Mouse (Mus musculus) hindbrain, embryonic 11.5 days (tissue): Measurements from ENCODE around the gene Alb. TPM values are rescaled to one million over a fixed set of nuclear protein-coding genes. Genes with fewer than 3 reads are reported as not detected.
A peak's percentile ranks its signal among the peaks of the same experiment; 100 is the strongest.

ENCODE experiments used
- ATAC-seq: fragments of 200-750 bp; cut with Nextera tagmentation; 2 replicates; pipeline ENCODE4 v1.8.0; 2017; ENCODE audit warnings: mild to moderate bottlenecking, moderate TSS enrichment, moderate library complexity; ENCODE audit not compliant: low FRiP score
- DNase-seq: peaks from one replicate; pipeline ENCODE4 v3.0.0-alpha.2; 2015; ENCODE audit warnings: low spot score
- H3K27ac ChIP-seq: fragments of 300-500 bp; sonication (generic); 2 replicates; pipeline ENCODE4 v1.5.1; 2014; ENCODE audit warnings: mild to moderate bottlenecking, low read depth, low read length
- H3K27me3 ChIP-seq: fragments of 300-500 bp; sonication (generic); 2 replicates; pipeline ENCODE4 v1.6.1; 2014; ENCODE audit warnings: mild to moderate bottlenecking, low read length, moderate library complexity, mixed read lengths; ENCODE audit not compliant: control insufficient read depth, insufficient read depth
- H3K36me3 ChIP-seq: fragments of 300-500 bp; sonication (generic); 2 replicates; pipeline ENCODE4 v1.6.1; 2014; ENCODE audit warnings: mild to moderate bottlenecking, low read length, moderate library complexity, mixed read lengths; ENCODE audit not compliant: control insufficient read depth, insufficient read depth
- H3K4me1 ChIP-seq: fragments of 300-500 bp; sonication (generic); replicated peaks from 2 replicates; pipeline ENCODE4 v1.6.1; 2014; ENCODE audit warnings: low read length, mixed read lengths; ENCODE audit not compliant: control insufficient read depth, insufficient read depth
- H3K4me2 ChIP-seq: fragments of 300-500 bp; sonication (generic); replicated peaks from 2 replicates; pipeline ENCODE4 v1.6.1; 2014; ENCODE audit warnings: mild to moderate bottlenecking, low read depth, low read length
- H3K4me3 ChIP-seq: fragments of 300-500 bp; sonication (generic); 2 replicates; pipeline ENCODE4 v1.5.1; 2014; ENCODE audit warnings: low read depth, low read length
- H3K9ac ChIP-seq: fragments of 300-500 bp; sonication (generic); 2 replicates; pipeline ENCODE4 v1.6.1; 2014; ENCODE audit warnings: low read depth, low read length
- H3K9me3 ChIP-seq: fragments of 300-500 bp; sonication (generic); 2 replicates; pipeline ENCODE4 v1.6.1; 2016; ENCODE audit warnings: low read length; ENCODE audit not compliant: control insufficient read depth
- WGBS: fragments of 180-500 bp; shearing (Covaris S2); extraction: QIAGEN DNeasy Blood & Tissue Kit; methylation state at CpG from one replicate; pipeline ENCODE4 v1.1.7; 2014; 5-methylcytosine and 5-hydroxymethylcytosine counted together
- polyA plus RNA-seq: library from polyadenylated mRNA; unstranded; fragments of >200 nt; fragmentation: Nextera tagmentation; extraction: Ambion mirVana; gene quantifications from 2 replicates; pipeline ENCODE4 v1.2.1, GENCODE M21; 2014

The Alb gene
- polyA plus RNA-seq, 1 experiment from 2014 or later, result not detected

GRCm38 (mm10) chr5:90501752-90502151 is 41.1 kb downstream of the Alb start:
- WGBS, result 91% methylated on average over 5 of the region's 5 CpGs
- Histone ChIP-seq H3K36me3 (no peaks in the 10 kb centered on the region), H3K9me3 (no peaks in the 10 kb centered on the region), H3K4me2 (no peak overlapping the region), H3K4me3 (no peak overlapping the region), H3K27me3 (no peaks in the 10 kb centered on the region), H3K27ac (no peak overlapping the region), H3K4me1 (no peaks in the 10 kb centered on the region), H3K9ac (no peak overlapping the region)
- DNase-seq (no peak), ATAC-seq (no peak)

- Histone ChIP-seq H3K27me3 (no peaks in the 10 kb centered on the region), H3K4me1 (no peaks in the 10 kb centered on the region), H3K9me3 (no peaks in the 10 kb centered on the region), H3K4me3 (no peak overlapping the region), H3K4me2 (no peak overlapping the region), H3K27ac (no peak overlapping the region), H3K36me3 (no peaks in the 10 kb centered on the region), H3K9ac (no peak overlapping the region)
- DNase-seq (no peak), ATAC-seq (no peak)
- WGBS, result 81% methylated on average over 11 of the region's 11 CpGs
Measured at GRCm38 (mm10) chr5:90504742-90505141, 44.0 kb downstream of the Alb start.

- Histone ChIP-seq H3K27me3 (no peaks in the 10 kb centered on the region), H3K9me3 (no peaks in the 10 kb centered on the region), H3K27ac (no peak overlapping the region), H3K36me3 (no peaks in the 10 kb centered on the region), H3K9ac (no peak overlapping the region), H3K4me2 (no peak overlapping the region), H3K4me3 (no peak overlapping the region), H3K4me1 (no peaks in the 10 kb centered on the region)
- DNase-seq, result no peak
- WGBS, result 79% methylated on average over 2 of the region's 2 CpGs
- ATAC-seq, result no peak
Measured at GRCm38 (mm10) chr5:90506507-90506906, 45.8 kb downstream of the Alb start.

DNA sequence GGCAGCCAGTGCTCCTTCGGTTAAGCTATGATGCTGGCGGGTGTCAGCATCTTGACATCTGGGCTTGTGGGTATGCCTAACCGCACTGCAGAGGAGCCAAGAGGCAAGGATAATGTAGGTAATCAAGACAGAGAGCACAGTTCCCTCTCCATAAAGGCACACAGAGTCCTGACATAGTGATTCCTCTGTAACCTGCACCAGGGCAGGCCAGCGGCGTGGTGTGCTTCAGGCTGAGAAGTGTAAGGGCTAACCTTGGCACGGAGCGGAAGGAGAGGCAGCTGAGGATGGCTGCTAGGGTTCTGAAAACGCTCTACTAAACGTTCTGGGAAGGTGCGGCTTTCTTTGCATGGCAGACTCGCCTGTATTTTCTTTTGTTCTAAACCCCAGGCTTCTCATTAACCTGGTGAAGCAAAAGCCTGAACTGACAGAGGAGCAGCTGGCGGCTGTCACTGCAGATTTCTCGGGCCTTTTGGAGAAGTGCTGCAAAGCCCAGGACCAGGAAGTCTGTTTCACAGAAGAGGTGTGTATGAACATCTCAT is 46.8 kb downstream of the Alb start:
- H3K4me2 ChIP-seq, result no peak overlapping the region
- ATAC-seq (0 out of 2 replicates have a peak, but pooled peaks have one; percentile 40), DNase-seq (peak; percentile 9)
- 48% methylated on average over 13 of the region's 13 CpGs for WGBS
- no peaks in the 10 kb centered on the region for H3K27me3 ChIP-seq
- no peaks in the 10 kb centered on the region for H3K4me1 ChIP-seq
- H3K9ac ChIP-seq, result no peak overlapping the region
- H3K27ac ChIP-seq, result no peak overlapping the region
- no peak overlapping the region for H3K4me3 ChIP-seq
- no peaks in the 10 kb centered on the region for H3K36me3 ChIP-seq
- H3K9me3 ChIP-seq, result no peaks in the 10 kb centered on the region

DNA sequence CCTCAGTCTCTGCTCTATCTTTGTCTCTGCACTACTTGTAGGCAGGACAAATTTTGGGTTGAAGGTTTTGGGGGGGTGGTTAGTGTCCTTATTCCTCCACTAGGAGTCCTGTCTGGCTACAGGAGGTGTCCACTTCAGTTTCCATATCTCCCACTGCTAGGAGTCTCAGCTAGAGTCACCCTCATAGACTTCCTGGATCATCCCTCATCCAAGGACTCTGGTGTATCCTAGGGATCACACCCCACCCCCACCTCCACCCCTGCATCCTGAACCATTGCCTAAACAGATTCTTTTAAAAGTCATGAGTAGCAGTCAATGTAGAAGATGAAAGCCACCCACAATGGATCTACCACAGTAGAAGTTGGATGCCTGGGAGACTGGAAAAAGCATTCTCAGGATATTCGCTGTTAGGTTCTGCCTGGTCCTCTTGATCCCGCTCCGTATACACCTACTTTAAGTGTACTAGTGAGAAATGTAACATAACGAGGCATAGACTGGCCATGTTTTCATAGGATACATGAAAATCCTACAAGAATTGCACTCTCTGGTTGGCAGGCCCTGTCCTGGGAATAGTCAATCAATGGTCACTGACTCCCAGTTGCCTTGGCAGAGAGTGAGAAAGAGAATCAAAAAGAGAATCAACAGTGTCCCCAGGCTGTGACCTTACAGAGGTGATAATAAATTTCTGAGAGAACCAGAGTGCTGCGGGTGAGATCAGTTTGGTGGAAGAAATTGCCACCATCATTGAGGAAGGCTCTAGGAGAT is 49.3 kb downstream of the Alb start:
- Histone ChIP-seq H3K9me3 (no peaks in the 10 kb centered on the region), H3K4me3 (no peak overlapping the region), H3K4me1 (no peaks in the 10 kb centered on the region), H3K4me2 (no peak overlapping the region), H3K27ac (no peak overlapping the region), H3K36me3 (no peaks in the 10 kb centered on the region), H3K27me3 (no peaks in the 10 kb centered on the region), H3K9ac (no peak overlapping the region)
- WGBS, result 95% methylated on average over 5 of the region's 5 CpGs
- ATAC-seq, result no peak
- DNase-seq, result no peak

GRCm38 (mm10) chr5:90512288-90512955 is 51.7 kb downstream of the Alb start:
- WGBS, result 88% methylated on average over 6 of the region's 6 CpGs
- ATAC-seq (no peak), DNase-seq (no peak)
- Histone ChIP-seq H3K9me3 (no peaks in the 10 kb centered on the region), H3K36me3 (no peaks in the 10 kb centered on the region), H3K27ac (no peak overlapping the region), H3K4me1 (no peaks in the 10 kb centered on the region), H3K4me2 (no peak overlapping the region), H3K9ac (no peak overlapping the region), H3K4me3 (no peak overlapping the region), H3K27me3 (no peaks in the 10 kb centered on the region)

- no peak overlapping the region for H3K9ac ChIP-seq
- H3K4me3 ChIP-seq, result no peak overlapping the region
- no peaks in the 10 kb centered on the region for H3K9me3 ChIP-seq
- H3K27ac ChIP-seq, result no peak overlapping the region
- H3K36me3 ChIP-seq, result no peaks in the 10 kb centered on the region
- H3K27me3 ChIP-seq, result no peaks in the 10 kb centered on the region
- ATAC-seq (no peak), DNase-seq (no peak)
- H3K4me2 ChIP-seq, result no peak overlapping the region
- no peaks in the 10 kb centered on the region for H3K4me1 ChIP-seq
- WGBS, result 88% methylated on average over 6 of the region's 6 CpGs
Measured at GRCm38 (mm10) chr5:90515561-90515960, 54.9 kb downstream of the Alb start.

- WGBS, result 84% methylated on average over 6 of the region's 6 CpGs
- no peak within 1 kb of the TSS for H3K9ac ChIP-seq
Measured at GRCm38 (mm10) chr5:90518356-90519100, 57.8 kb downstream of the Alb start, which contains the start of gene Afm. TSS of gene Afm (plus strand) at chr5:90518932.

More at GRCm38 (mm10) chr5:90518356-90519100, 57.8 kb downstream of the Alb start, which contains the start of gene Afm:
- Histone ChIP-seq H3K4me1 (no peaks in the 10 kb centered on the region), H3K27ac (no peak within 1 kb of the TSS), H3K9me3 (no peaks in the 10 kb centered on the region), H3K27me3 (no peaks in the 10 kb centered on the region), H3K4me3 (no peak within 1 kb of the TSS), H3K4me2 (no peak within 1 kb of the TSS), H3K36me3 (no peaks in the 10 kb centered on the region)
- DNase-seq (no peak), ATAC-seq (no peak)
